Mouse (Mus musculus) stomach, embryonic 15.5 days (tissue): ENCODE data around the gene Pla2g10. TPM values are rescaled to one million over a fixed set of nuclear protein-coding genes. Genes with fewer than 3 reads are reported as not detected.
A peak's percentile ranks its signal among the peaks of the same experiment; 100 is the strongest.
"Not testable (repeated sequence)": the region's sequence is repeated elsewhere in the genome, so short reads cannot be mapped to it uniquely, and the experiment has no call there.

ENCODE experiments used
- ATAC-seq: fragments of 200-750 bp; cut with Nextera tagmentation; 2 replicates; pipeline ENCODE4 v1.8.0; 2017; ENCODE audit warnings: low read depth, moderate number of reproducible peaks, moderate TSS enrichment; ENCODE audit not compliant: insufficient read depth, low FRiP score
- H3K27ac ChIP-seq: fragments of 300-500 bp; sonication (generic); 2 replicates; pipeline ENCODE4 v1.5.1; 2015; ENCODE audit warnings: mild to moderate bottlenecking, inconsistent platforms
- H3K27me3 ChIP-seq: fragments of 300-500 bp; sonication (generic); replicated peaks from 2 replicates; pipeline ENCODE4 v1.6.1; 2015; ENCODE audit warnings: inconsistent platforms
- H3K36me3 ChIP-seq: fragments of 300-500 bp; sonication (generic); 2 replicates; pipeline ENCODE4 v1.6.1; 2015; ENCODE audit warnings: inconsistent platforms
- H3K4me1 ChIP-seq: fragments of 300-500 bp; sonication (generic); 2 replicates; pipeline ENCODE4 v1.6.1; 2015; ENCODE audit warnings: inconsistent platforms
- H3K4me2 ChIP-seq: fragments of 300-500 bp; sonication (generic); 2 replicates; pipeline ENCODE4 v1.6.1; 2015; ENCODE audit warnings: mild to moderate bottlenecking, inconsistent platforms
- H3K4me3 ChIP-seq: fragments of 300-500 bp; sonication (generic); replicated peaks from 2 replicates; pipeline ENCODE4 v1.5.1; 2015; ENCODE audit warnings: inconsistent platforms
- H3K9ac ChIP-seq: fragments of 300-500 bp; sonication (generic); 2 replicates; pipeline ENCODE4 v1.6.1; 2015; ENCODE audit warnings: inconsistent platforms
- H3K9me3 ChIP-seq: fragments of 300-500 bp; sonication (generic); 2 replicates; pipeline ENCODE4 v1.6.1; 2016; ENCODE audit warnings: inconsistent platforms
- WGBS: fragments of 180-500 bp; shearing (Covaris S2); methylation state at CpG from one replicate; pipeline ENCODE4 v1.1.7; 2015; 5-methylcytosine and 5-hydroxymethylcytosine counted together
- polyA plus RNA-seq: library from polyadenylated mRNA; unstranded; fragments of >200 nt; fragmentation: Nextera tagmentation; extraction: Ambion mirVana; gene quantifications from 2 replicates; pipeline ENCODE4 v1.2.1, GENCODE M21; 2015

Pla2g10 gene
- polyA plus RNA-seq, 1 experiment from 2014 or later = 25.4 TPM

DNA sequence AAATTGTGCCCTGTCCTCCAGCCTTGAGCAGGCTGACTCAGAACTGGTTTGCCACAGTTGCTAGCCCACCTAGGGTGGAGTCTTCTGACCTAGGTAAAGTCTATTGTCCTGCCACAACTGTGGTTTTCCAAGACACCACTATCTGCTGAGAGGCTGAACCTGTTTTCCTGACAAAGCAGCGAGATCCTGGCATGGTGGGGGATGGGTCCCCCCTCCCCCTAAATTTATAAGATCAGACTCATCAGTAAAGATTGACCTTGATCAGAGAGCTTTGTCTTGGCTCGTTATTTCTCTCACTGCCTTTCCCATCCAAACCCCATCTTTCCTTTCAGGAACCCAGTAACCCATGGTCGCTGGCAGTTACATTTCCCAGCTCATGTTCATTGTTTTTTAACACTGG lies 19.2 kb upstream of the Pla2g10 start:
- Histone ChIP-seq H3K27ac (no peak overlapping the region), H3K9me3 (no peaks in the 10 kb centered on the region), H3K27me3 (no peaks in the 10 kb centered on the region), H3K36me3 (no peaks in the 10 kb centered on the region), H3K4me1 (peaks cover 3% of the 10 kb centered on the region; the same call in 1 of the 2 replicates), H3K4me2 (no peak overlapping the region), H3K9ac (no peak overlapping the region), H3K4me3 (no peak overlapping the region)
- ATAC-seq = no peak
- 59% methylated on average over 3 of the region's 3 CpGs for WGBS

DNA sequence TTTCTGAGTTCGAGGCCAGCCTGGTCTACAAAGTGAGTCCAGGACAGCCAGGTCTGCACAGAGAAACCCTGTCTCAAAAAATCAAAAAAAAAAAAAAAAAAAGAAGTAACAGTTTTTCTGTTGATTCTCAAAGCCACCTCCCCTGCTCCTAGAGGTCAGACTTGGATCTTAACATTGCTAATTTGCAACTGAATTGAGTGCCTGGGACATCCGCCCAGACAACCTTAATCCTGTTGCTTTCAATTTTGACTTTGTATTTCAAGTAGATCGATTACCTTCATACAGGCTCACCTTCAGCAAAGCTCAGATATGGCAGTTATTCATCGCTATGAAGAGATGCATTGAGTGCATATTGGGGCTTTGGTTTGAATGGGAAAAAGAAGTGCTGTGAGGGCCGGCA lies 18.5 kb upstream of the Pla2g10 start:
- Histone ChIP-seq H3K9me3 (no peaks in the 10 kb centered on the region), H3K4me3 (no peak overlapping the region), H3K4me2 (no peak overlapping the region), H3K27me3 (no peaks in the 10 kb centered on the region), H3K9ac (no peak overlapping the region), H3K27ac (no peak overlapping the region), H3K36me3 (no peaks in the 10 kb centered on the region), H3K4me1 (no peaks in the 10 kb centered on the region)
- WGBS = 67% methylated on average over 5 of the region's 5 CpGs
- ATAC-seq = no peak

DNA sequence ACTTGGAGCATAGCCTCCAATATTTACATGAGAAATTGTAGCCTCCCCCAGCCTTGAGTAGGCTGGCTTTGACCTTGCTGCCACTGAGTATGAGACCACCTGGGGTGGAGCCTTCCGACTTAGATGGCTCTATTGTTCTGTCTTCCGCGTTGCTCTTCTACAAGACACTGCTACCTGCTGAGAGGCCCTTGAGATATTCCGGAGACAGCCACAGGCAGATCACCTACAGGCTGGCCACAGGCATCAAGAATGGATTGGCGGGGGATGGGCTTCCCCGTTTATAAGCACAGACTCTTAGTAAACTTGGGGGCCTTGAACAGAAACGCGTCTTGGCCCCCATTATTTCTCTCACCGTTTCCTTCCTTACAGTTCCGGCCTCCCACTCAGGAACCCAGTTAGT lies 18.0 kb upstream of the Pla2g10 start:
- not testable (repeated sequence) for H3K9ac ChIP-seq, H3K4me3 ChIP-seq, H3K4me1 ChIP-seq, H3K4me2 ChIP-seq, H3K9me3 ChIP-seq, H3K27me3 ChIP-seq, ATAC-seq, H3K27ac ChIP-seq, H3K36me3 ChIP-seq
- WGBS = 32% methylated on average over 10 of the region's 10 CpGs

DNA sequence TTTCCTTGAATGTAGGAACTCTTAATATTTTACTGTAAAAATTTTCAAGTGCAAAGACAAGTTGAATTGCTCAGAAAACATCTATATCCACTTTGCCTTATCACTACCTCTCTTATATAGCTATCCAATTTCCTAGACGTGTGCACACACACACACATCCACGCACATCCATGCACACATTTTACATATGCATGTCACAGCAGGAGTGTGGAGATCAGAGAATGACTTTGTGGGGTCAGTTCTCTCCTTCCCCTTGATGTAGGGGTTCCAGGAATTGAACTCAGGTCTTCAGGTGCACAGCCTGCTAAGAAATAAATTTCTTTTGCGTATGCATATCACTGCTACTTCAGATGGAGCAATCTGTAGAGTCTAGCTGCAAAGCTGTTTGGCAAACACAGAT lies 17.3 kb upstream of the Pla2g10 start:
- Histone ChIP-seq H3K9ac (no peak overlapping the region), H3K27ac (no peak overlapping the region), H3K27me3 (no peaks in the 10 kb centered on the region), H3K36me3 (no peaks in the 10 kb centered on the region), H3K9me3 (no peaks in the 10 kb centered on the region), H3K4me2 (no peak overlapping the region), H3K4me3 (no peak overlapping the region), H3K4me1 (no peaks in the 10 kb centered on the region)
- ATAC-seq = no peak
- 65% methylated on average over 3 of the region's 3 CpGs for WGBS

DNA sequence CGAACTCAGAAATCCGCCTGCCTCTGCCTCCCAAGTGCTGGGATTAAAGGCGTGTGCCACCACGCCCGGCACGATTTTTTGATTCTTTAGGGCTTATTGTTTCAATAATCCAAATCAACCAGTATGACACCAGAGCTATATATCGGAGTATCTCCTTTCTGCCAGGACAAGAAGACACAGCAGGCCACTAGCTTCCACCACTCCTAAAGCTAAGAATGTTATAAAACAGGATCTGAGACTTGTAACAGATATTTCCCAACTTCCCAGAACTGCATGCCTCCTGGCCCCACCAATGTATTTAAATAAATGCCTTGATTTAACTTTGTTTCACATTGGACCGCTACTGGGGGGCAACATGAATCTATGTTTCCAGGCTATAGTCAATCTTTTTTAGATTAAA lies 16.9 kb upstream of the Pla2g10 start:
- Histone ChIP-seq H3K36me3 (no peaks in the 10 kb centered on the region), H3K9ac (no peak overlapping the region), H3K27ac (no peak overlapping the region), H3K27me3 (no peaks in the 10 kb centered on the region), H3K4me3 (no peak overlapping the region), H3K9me3 (no peaks in the 10 kb centered on the region), H3K4me2 (no peak overlapping the region), H3K4me1 (no peaks in the 10 kb centered on the region)
- WGBS = 86% methylated on average over 8 of the region's 8 CpGs
- no peak for ATAC-seq

DNA sequence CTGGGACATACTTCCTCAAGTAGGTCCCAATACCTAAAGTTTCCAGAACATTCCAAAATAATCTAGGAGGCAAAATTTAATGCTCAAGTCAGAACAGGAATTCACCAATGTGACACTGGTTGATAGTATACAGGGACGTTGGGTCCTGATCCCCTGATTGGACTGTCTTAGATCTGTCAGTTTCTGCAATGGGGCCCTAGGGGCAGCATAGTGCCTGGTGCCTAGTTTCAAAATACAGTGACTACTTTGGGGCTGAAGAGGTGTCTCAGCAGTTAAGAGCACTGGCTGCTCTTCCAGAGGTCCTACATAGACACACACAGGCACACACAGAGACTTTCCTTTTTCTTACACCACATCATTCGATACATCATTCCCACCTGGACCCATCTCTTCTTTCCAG lies 10.1 kb upstream of the Pla2g10 start:
- Histone ChIP-seq H3K4me3 (no peak overlapping the region), H3K27ac (no peak overlapping the region), H3K27me3 (no peaks in the 10 kb centered on the region), H3K4me2 (no peak overlapping the region), H3K36me3 (no peaks in the 10 kb centered on the region), H3K9ac (no peak overlapping the region), H3K9me3 (no peaks in the 10 kb centered on the region), H3K4me1 (no peaks in the 10 kb centered on the region)
- no peak for ATAC-seq
- WGBS = 66% methylated on average over 2 of the region's 2 CpGs

DNA sequence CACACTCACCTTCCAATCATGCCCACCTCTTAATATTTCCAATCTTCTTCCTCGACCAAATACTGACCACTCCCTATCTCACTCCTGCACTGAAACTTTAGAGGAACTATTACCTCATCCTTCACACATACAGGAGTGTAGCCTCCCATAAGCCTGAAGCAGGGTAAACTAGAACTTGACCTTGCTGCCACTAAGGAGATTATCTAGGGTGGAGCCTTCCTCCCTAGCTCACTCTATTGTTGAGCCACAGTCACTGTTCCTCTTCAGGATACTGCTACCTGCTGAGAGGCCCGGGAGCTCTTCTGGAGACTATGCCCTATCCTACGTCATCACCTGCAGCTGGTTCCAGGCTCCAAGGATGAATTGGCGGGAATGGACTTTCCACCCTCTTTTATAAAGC lies 8.3 kb upstream of the Pla2g10 start:
- not testable (repeated sequence) for H3K9me3 ChIP-seq, H3K4me2 ChIP-seq, ATAC-seq, H3K27ac ChIP-seq, H3K27me3 ChIP-seq, H3K9ac ChIP-seq, H3K4me3 ChIP-seq, H3K36me3 ChIP-seq, H3K4me1 ChIP-seq
- WGBS = 71% methylated on average over 4 of the region's 4 CpGs

DNA sequence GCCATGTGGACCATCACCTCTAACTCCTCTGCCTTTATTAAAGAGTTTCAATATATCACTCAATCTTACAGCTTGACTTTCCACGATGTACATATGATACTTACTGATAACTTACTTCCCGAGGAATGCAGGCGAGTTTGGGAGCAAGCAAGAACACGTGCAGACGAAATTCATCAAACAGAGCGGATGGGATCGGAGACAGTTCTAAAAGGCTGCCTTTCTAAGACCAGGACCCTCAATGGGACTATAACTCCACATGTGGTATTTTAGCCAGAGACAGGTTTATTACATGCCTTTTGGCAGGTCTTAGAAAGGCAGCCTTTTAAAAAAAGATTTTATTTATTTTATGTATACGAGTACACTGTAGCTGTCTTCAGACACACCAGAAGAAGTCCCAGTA lies 5.2 kb upstream of the Pla2g10 start:
- no peak overlapping the region for H3K27ac ChIP-seq
- no peak for ATAC-seq
- no peaks in the 10 kb centered on the region for H3K4me1 ChIP-seq
- H3K4me2 ChIP-seq = no peak overlapping the region
- no peak overlapping the region for H3K4me3 ChIP-seq
- no peak overlapping the region for H3K9ac ChIP-seq
- no peaks in the 10 kb centered on the region for H3K27me3 ChIP-seq
- no peaks in the 10 kb centered on the region for H3K36me3 ChIP-seq
- H3K9me3 ChIP-seq = no peaks in the 10 kb centered on the region
- WGBS = 68% methylated on average over 8 of the region's 8 CpGs

DNA sequence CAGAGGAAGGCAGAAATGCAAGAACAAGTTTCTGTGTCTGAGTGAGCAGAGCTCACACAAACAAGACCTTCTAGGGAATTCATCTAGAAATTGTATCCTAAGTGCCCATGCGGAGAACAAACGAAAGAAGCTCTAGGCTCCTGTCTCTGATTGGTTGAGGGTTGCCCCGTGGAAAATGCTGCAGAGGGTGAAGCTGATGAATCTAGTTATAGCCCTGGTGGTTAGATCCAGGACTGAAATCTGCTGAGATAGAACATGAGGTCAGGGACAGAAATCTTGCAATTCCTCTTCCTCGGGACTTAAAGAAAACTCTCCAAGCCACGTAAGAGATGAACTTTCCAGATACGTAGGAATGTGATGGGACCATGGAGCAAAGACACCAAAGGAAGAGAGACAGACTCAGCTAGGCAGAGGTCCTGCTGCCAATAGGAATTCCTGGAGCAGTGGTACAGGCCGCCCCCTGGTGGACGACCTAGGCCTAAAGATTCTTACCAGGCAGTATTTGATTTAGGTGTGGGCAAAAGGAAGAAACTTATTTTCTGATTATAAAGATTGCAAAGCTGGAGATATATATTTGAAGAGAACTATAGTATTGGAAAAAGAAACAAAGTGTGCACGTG lies 2.8 kb upstream of the Pla2g10 start:
- no peak overlapping the region for H3K4me3 ChIP-seq
- H3K27me3 ChIP-seq = no peaks in the 10 kb centered on the region
- 0 out of 2 replicates have a peak, but pooled peaks cover 9% of the 10 kb centered on the region for H3K4me1 ChIP-seq
- 18% methylated on average over 9 of the region's 9 CpGs for WGBS
- H3K9ac ChIP-seq = no peak overlapping the region
- H3K9me3 ChIP-seq = no peaks in the 10 kb centered on the region
- no peak for ATAC-seq
- no peak overlapping the region for H3K4me2 ChIP-seq
- no peak overlapping the region for H3K27ac ChIP-seq
- H3K36me3 ChIP-seq = no peaks in the 10 kb centered on the region

DNA sequence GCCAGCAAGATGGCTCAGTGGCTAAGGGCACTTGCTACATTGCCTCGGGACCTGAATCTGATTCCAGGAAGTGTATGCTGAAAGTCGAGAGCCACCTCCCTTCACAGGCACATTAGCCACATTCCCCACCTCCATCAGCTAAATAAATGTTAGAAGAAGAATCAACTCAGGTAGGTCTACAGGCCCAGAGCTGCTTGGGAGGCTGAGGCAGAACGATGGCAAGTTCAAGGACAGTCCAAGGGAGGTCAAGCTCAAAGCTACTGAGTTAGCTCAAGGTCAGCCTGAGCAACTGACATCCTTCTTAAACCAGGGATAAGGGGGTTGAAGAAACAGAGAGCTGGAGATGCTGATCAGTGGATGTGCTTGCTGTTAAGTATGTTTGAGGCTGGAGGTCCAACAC lies 2.0 kb upstream of the Pla2g10 start:
- no peak overlapping the region for H3K4me2 ChIP-seq
- no peak for ATAC-seq
- H3K27ac ChIP-seq = no peak overlapping the region
- 74% methylated on average over 3 of the region's 3 CpGs for WGBS
- H3K36me3 ChIP-seq = no peaks in the 10 kb centered on the region
- no peak overlapping the region for H3K4me3 ChIP-seq
- no peak overlapping the region for H3K9ac ChIP-seq
- H3K4me1 ChIP-seq = peaks cover 9% of the 10 kb centered on the region; the same call in 1 of the 2 replicates
- no peaks in the 10 kb centered on the region for H3K9me3 ChIP-seq
- H3K27me3 ChIP-seq = no peaks in the 10 kb centered on the region

DNA sequence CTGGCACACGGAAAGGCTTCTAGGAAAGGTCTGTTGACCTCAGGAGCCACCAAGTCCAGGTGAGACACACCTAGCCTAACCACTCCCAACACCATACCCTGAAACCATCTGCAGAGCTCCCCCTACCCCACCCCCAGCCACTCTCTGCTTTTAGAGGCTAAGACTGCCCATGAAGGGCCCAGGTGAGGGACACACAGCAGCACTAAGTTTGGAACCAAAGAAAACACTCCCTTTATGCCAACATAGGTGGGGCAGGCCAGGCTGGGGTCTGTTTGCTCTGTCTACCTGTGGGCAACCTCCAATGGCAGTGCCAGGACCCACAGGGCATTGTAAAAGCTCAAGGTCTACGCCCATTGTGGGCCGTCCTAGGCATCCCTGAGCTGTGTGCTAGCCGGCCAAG lies 1.4 kb downstream of the Pla2g10 start:
- peaks cover 11% of the 10 kb centered on the region; the same call in 1 of the 2 replicates for H3K4me1 ChIP-seq
- H3K27ac ChIP-seq = peak overlapping the region; percentile 54; the same call in 1 of the 2 replicates
- H3K4me3 ChIP-seq = peak overlapping the region; percentile 19; the same call in 1 of the 2 replicates
- no peak overlapping the region for H3K4me2 ChIP-seq
- no peaks in the 10 kb centered on the region for H3K36me3 ChIP-seq
- H3K27me3 ChIP-seq = no peaks in the 10 kb centered on the region
- 71% methylated on average over 4 of the region's 4 CpGs for WGBS
- ATAC-seq = peak; percentile 84
- H3K9me3 ChIP-seq = no peaks in the 10 kb centered on the region
- H3K9ac ChIP-seq = no peak overlapping the region

DNA sequence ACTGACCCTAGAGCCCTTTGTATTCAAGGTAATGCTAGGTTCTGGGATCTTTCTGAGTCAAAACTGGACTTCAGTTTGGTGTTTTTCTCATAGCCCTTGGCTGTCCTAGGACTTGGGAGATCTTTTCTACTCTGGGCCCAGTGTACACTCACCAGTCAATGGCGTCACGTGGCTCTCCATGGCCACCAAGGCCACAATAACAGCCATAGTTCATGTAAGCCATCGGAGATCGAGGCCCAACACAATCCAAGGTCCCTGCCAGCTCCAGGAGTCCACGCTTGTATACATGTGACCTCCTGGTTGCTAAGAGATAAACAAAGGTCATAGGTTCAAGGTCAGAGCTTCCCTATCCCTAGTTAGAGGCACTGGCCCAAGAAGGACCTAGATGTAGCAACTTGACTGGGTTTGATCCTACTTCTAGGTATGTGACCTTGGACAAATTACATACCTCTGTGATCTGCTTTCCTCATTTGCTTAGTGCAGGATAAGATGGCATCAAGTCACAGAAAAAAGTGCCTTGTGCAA lies 2.9 kb downstream of the Pla2g10 start:
- Histone ChIP-seq H3K27me3 (no peaks in the 10 kb centered on the region), H3K36me3 (no peaks in the 10 kb centered on the region), H3K4me1 (peaks cover 11% of the 10 kb centered on the region; the same call in 1 of the 2 replicates), H3K9me3 (no peaks in the 10 kb centered on the region), H3K4me3 (no peak overlapping the region), H3K9ac (no peak overlapping the region), H3K4me2 (no peak overlapping the region), H3K27ac (no peak overlapping the region)
- no peak for ATAC-seq
- WGBS = 78% methylated on average over 5 of the region's 5 CpGs

DNA sequence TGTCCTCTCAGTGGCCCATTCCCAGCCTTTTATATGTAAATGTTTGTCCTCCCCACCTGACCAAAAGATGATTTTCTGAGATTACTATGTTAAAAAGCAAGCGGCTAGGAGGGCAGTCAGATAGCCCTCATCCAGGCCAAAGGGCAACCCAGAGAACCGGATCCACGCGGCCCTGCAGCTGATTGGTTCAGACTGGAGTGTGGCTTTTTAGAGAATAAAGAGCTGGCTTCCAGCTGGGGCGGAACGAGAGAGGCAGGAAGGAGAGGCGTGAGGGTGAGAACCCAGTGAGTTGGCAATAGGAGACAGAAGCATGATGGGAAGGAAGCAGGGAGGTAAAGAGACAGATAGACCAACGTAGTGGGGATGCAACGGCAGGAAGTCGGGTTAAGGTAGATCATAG lies 7.8 kb downstream of the Pla2g10 start:
- 39% methylated on average over 10 of the region's 10 CpGs for WGBS

More for the DNA sequence above, 7.8 kb downstream of the Pla2g10 start:
- H3K9me3 ChIP-seq = no peaks in the 10 kb centered on the region
- H3K27ac ChIP-seq = no peak overlapping the region
- peaks cover 2% of the 10 kb centered on the region; the same call in 1 of the 2 replicates for H3K4me1 ChIP-seq
- H3K27me3 ChIP-seq = no peaks in the 10 kb centered on the region
- no peak overlapping the region for H3K4me3 ChIP-seq
- no peaks in the 10 kb centered on the region for H3K36me3 ChIP-seq
- no peak overlapping the region for H3K9ac ChIP-seq
- no peak overlapping the region for H3K4me2 ChIP-seq
- ATAC-seq = no peak
